Mouse (Mus musculus) spleen, adult 2 months (tissue): ENCODE results near the gene Phykpl. TPM values are rescaled to one million over a fixed set of nuclear protein-coding genes. Genes with fewer than 3 reads are reported as not detected.

Experiments used
- DNase-seq, 2 experiments: peaks; one replicate each; pipeline versions ENCODE4 v3.0.0 to v3.0.0-alpha.2; 2012 to 2021; ENCODE audit warnings: low spot score in 2 of 2, low read depth in 1 of 2
- H3K27ac ChIP-seq: fragments of 200-500 bp; 2 replicates; pipeline ENCODE4 v1.5.1; 2012; ENCODE audit warnings: low read length, inconsistent platforms; ENCODE audit not compliant: insufficient read depth
- H3K27me3 ChIP-seq: fragments of 200-500 bp; 2 replicates; pipeline ENCODE4 v1.6.1; 2012; ENCODE audit warnings: mild to moderate bottlenecking, moderate library complexity, low read length, inconsistent platforms; ENCODE audit not compliant: control insufficient read depth, insufficient read depth
- H3K36me3 ChIP-seq: fragments of 200-500 bp; 2 replicates; pipeline ENCODE4 v1.6.1; 2012; ENCODE audit warnings: mild to moderate bottlenecking, low read length, inconsistent platforms; ENCODE audit not compliant: control insufficient read depth, insufficient read depth
- H3K4me1 ChIP-seq: fragments of 200-500 bp; 2 replicates; pipeline ENCODE4 v1.6.1; 2011; ENCODE audit warnings: inconsistent platforms; ENCODE audit not compliant: control insufficient read depth, insufficient read depth, insufficient read length
- H3K4me3 ChIP-seq: fragments of 200-500 bp; 2 replicates; pipeline ENCODE4 v1.5.1; 2011; ENCODE audit warnings: mild to moderate bottlenecking, inconsistent platforms; ENCODE audit not compliant: insufficient read depth, insufficient read length; ENCODE audit errors: extremely low read depth
- CTCF ChIP-seq: fragments of 200-500 bp; IDR thresholded peaks from 2 replicates; pipeline ENCODE4 v1.5.1; 2011; ENCODE audit warnings: mild to moderate bottlenecking, inconsistent platforms; ENCODE audit not compliant: insufficient read depth, insufficient read length, insufficient replicate concordance; ENCODE audit errors: extremely low read depth
- POLR2A ChIP-seq: fragments of 200-500 bp; IDR thresholded peaks from 2 replicates; pipeline ENCODE4 v1.6.1; 2011; ENCODE audit warnings: low read depth, low read length, inconsistent platforms
- WGBS: fragments of 180-500 bp; shearing (Covaris S2); methylation state at CpG from one replicate; pipeline ENCODE4 v1.1.7; 2018; 5-methylcytosine and 5-hydroxymethylcytosine counted together
- polyA plus RNA-seq: library from polyadenylated mRNA; depleted of rRNA; stranded (reverse); fragments of >200 nt; gene quantifications from 2 replicates; pipeline ENCODE4 v1.2.3, GENCODE M21; 2012

Phykpl gene
- polyA plus RNA-seq, 1 experiment: 13.2 TPM

GRCm38 (mm10) chr11:51565062-51565461 is 19.5 kb upstream of the Phykpl start:
- TF ChIP-seq POLR2A (no peak), CTCF (no peak)
- WGBS: 5% methylated on average over 3 of the region's 3 CpGs
- H3K4me1 ChIP-seq: no peaks in the 10 kb centered on the region
- DNase-seq: no peak
- H3K27ac ChIP-seq: no peak overlapping the region
- H3K4me3 ChIP-seq: no peak overlapping the region
- no peaks in the 10 kb centered on the region for H3K36me3 ChIP-seq
- no peaks in the 10 kb centered on the region for H3K27me3 ChIP-seq

- DNase-seq: no peak
- no peaks in the 10 kb centered on the region for H3K27me3 ChIP-seq
- no peaks in the 10 kb centered on the region for H3K4me1 ChIP-seq
- 90% methylated on average over 6 of the region's 6 CpGs for WGBS
- no peaks in the 10 kb centered on the region for H3K36me3 ChIP-seq
- H3K27ac ChIP-seq: no peak overlapping the region
- TF ChIP-seq POLR2A (no peak), CTCF (no peak)
- no peak overlapping the region for H3K4me3 ChIP-seq
These were observed 18.6 kb upstream of the Phykpl start for GRCm38 (mm10) chr11:51565951-51566350.

GRCm38 (mm10) chr11:51568801-51569200 is 15.8 kb upstream of the Phykpl start:
- H3K27ac ChIP-seq: no peak overlapping the region
- TF ChIP-seq POLR2A: no peak
- TF ChIP-seq CTCF: no peak
- no peak overlapping the region for H3K4me3 ChIP-seq
- no peaks in the 10 kb centered on the region for H3K36me3 ChIP-seq
- WGBS: 91% methylated on average over 4 of the region's 4 CpGs
- H3K27me3 ChIP-seq: no peaks in the 10 kb centered on the region
- H3K4me1 ChIP-seq: no peaks in the 10 kb centered on the region
- DNase-seq: no peak

GRCm38 (mm10) chr11:51576454-51576853 is 8.1 kb upstream of the Phykpl start:
- DNase-seq: no peak
- Histone ChIP-seq H3K27me3 (no peaks in the 10 kb centered on the region), H3K4me1 (peaks cover 16% of the 10 kb centered on the region; the same call in 1 of the 2 replicates), H3K27ac (no peak overlapping the region), H3K4me3 (no peak overlapping the region), H3K36me3 (no peaks in the 10 kb centered on the region)
- no peak for TF ChIP-seq POLR2A
- TF ChIP-seq CTCF: no peak
- 87% methylated on average over 4 of the region's 4 CpGs for WGBS

GRCm38 (mm10) chr11:51577587-51577986 is 7.0 kb upstream of the Phykpl start:
- Histone ChIP-seq H3K27me3 (no peaks in the 10 kb centered on the region), H3K4me1 (peaks cover 16% of the 10 kb centered on the region; the same call in 1 of the 2 replicates), H3K27ac (peak overlapping the region; percentile 69), H3K36me3 (no peaks in the 10 kb centered on the region), H3K4me3 (peak overlapping the region; percentile 41)
- WGBS: 21% methylated on average over 7 of the region's 7 CpGs
- TF ChIP-seq POLR2A (no peak), CTCF (no peak)
- DNase-seq: peak; percentile 62 to 68

- Histone ChIP-seq H3K36me3 (no peaks in the 10 kb centered on the region), H3K27ac (no peak overlapping the region), H3K4me1 (peaks cover 16% of the 10 kb centered on the region; the same call in 1 of the 2 replicates), H3K27me3 (no peaks in the 10 kb centered on the region), H3K4me3 (no peak overlapping the region)
- 66% methylated on average over 4 of the region's 4 CpGs for WGBS
- DNase-seq: no peak
- TF ChIP-seq CTCF (no peak), POLR2A (no peak)
These were observed 5.5 kb upstream of the Phykpl start for GRCm38 (mm10) chr11:51579024-51579423.

GRCm38 (mm10) chr11:51582713-51583112 is 1.8 kb upstream of the Phykpl start:
- no peak for TF ChIP-seq POLR2A
- peak; percentile 75; the same call in 1 of the 2 replicates for TF ChIP-seq CTCF
- peak; percentile 53 to 77 for DNase-seq
- H3K4me3 ChIP-seq: no peak overlapping the region
- H3K27me3 ChIP-seq: no peaks in the 10 kb centered on the region
- H3K27ac ChIP-seq: no peak overlapping the region
- 35% methylated on average over 8 of the region's 8 CpGs for whole genome bisulfite sequencing
- no peaks in the 10 kb centered on the region for H3K36me3 ChIP-seq
- peaks cover 12% of the 10 kb centered on the region for H3K4me1 ChIP-seq
